In the genomic region with DNA sequence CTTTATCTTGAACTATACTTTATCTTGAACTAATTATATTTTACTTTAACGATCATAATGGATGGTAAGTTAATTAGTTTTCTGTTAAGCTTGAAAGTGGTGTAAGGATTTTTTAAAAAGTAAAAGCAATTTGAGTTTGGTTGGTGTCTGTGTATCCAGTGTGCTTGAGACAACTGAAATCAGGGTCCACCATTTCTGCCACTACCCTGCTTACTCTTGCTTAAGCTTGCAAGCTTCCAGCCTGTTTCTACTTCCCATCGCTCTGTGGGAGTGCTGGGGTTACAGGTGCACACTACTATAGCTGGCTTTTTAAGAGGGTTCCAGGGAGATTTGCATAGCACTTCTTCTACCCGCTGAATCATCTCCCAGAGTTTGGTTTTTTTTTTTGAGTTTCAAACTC, we compare ENCODE assay signal across 23 mouse cellular contexts. TPM values are rescaled to one million over a fixed set of nuclear protein-coding genes. Genes with fewer than 3 reads are reported as not detected.
"Had no signal": no experiment of that assay in that cellular context is flagged by ENCODE, and none has a peak within 500 bp of the region (broad histone marks: within the 10 kb centered on the region; RNA-seq: fewer than 3 reads in every experiment).

No protein-coding gene starts in this region.

- H3K4me3 ChIP-seq: neural tube, embryonic 13.5 days; neural tube, embryonic 15.5 days; stomach, embryonic 15.5 days had no signal

- DNase-seq: retina, postnatal 1 day; right cerebral cortex, adult 18-20 months; right cerebral cortex, postnatal 14 days; right cerebral cortex, postnatal 25 days; right cerebral cortex, postnatal 4 days; spleen, adult 18-20 months; thymus, adult 18-20 months; thymus, adult 2 months; thymus, postnatal 14 days; thymus, postnatal 25 days; thymus, postnatal 36 days; thymus, postnatal 4 days had no signal

- H3K9ac ChIP-seq: neural tube, embryonic 13.5 days; neural tube, embryonic 15.5 days; stomach, embryonic 15.5 days had no signal

- H3K36me3 ChIP-seq: neural tube, embryonic 13.5 days; neural tube, embryonic 15.5 days; stomach, embryonic 15.5 days had no signal

- H3K9me3 ChIP-seq: neural tube, embryonic 13.5 days; neural tube, embryonic 15.5 days; stomach, embryonic 15.5 days had no signal

- H3K27me3 ChIP-seq: neural tube, embryonic 13.5 days; neural tube, embryonic 15.5 days; stomach, embryonic 15.5 days had no signal

- H3K4me2 ChIP-seq: neural tube, embryonic 13.5 days; neural tube, embryonic 15.5 days; stomach, embryonic 15.5 days had no signal

- H3K4me1 ChIP-seq: neural tube, embryonic 13.5 days; neural tube, embryonic 15.5 days; stomach, embryonic 15.5 days had no signal

- H3K27ac ChIP-seq: neural tube, embryonic 13.5 days; neural tube, embryonic 15.5 days; stomach, embryonic 15.5 days; stomach, postnatal 0 days had no signal

RNA-seq across cellular contexts. Expression of gene Mlana, which starts 11.8 kb away (rescaled TPM):
- total RNA-seq: neutrophil, adult 5-6 weeks had no signal
- polyA plus RNA-seq: neural tube, embryonic 13.5 days; neural tube, embryonic 14.5 days; neural tube, embryonic 15.5 days; small intestine, adult 2 months; stomach, embryonic 14.5 days; stomach, embryonic 15.5 days; stomach, embryonic 16.5 days; stomach, postnatal 0 days; testis, adult 2 months; thymus, postnatal 0 days had no signal
